Mouse (Mus musculus): ENCODE data around the gene Vmn1r135.
"Not testable (repeated sequence)": the region's sequence is repeated elsewhere in the genome, so short reads cannot be mapped to it uniquely, and the experiment has no call there.

Vmn1r135 gene

DNA sequence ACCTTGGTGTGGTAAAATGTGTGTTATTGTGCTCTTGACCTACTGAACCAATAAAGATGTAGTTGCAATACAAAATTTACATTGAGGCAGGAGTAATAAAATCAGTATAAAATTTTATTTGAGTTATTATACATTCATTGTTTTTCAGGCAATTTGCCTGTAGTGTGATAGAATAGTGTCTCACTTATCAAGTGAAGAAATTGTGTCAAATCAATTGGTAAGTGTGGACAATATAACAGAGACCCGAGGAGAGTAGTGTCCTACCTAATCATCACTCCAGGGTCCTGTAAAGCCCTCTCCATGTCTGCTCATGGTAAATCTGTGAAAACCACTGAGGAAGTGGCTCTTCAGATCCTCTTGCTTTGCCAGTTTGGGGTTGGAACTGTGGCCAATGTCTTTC lies at the start of gene Vmn1r135:
Vmn1r135 (plus strand) TSS at position 301 of the 400 bp plus-strand sequence.
- not testable (repeated sequence) for DNase-seq (ENCODE audit: low spot score in 2 of 2)

DNA sequence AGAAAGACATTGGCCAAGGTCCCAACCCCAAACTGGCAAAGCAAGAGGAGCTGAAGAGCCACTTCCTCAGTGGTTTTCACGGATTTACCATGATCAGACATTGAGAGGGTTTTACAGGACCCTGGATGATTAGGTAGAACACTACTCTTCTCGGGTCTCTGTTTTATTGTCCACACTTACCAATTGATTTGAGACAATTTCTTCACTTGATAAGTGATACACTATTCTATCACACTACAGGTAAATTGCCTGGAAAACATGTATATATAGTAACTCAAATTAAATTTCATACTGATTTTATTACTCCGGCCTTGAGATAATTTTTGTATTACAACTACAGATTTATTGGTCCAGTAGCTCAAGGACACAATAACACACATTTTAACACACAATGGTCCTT lies 35.5 kb upstream of the Vmn1r135 start, which contains the start of gene Gm4177:
Gm4177 (minus strand) TSS at position 101 of the 400 bp plus-strand sequence.
- DNase-seq (ENCODE audit: low spot score in 2 of 2) = not testable (repeated sequence)

DNA sequence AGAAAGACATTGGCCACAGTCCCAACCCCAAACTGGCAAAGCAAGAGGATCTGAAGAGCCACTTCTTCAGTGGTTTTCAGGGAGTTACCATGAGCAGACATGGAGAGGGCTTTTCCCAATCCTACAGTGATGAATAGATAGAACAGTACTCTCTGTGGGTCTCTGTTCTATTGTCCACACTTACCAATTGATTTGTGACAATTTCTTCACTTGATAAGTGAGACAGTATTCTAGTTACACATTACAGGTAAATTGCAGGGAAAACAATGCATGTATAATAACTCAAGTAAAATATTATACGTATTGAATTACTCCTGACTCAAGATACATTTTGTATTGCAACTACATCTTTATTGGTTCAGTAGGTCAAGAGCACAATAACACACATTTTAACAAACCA lies 12.0 kb downstream of the Vmn1r135 start, which contains the start of gene Gm5725:
Gm5725 (minus strand) TSS at position 101 of the 400 bp plus-strand sequence.
- DNase-seq (ENCODE audit: low spot score in 2 of 2) = not testable (repeated sequence)
